Mouse (Mus musculus): ENCODE data around the gene Cald1. TPM values are rescaled to one million over a fixed set of nuclear protein-coding genes. Genes with fewer than 3 reads are reported as not detected.

Gene Cald1
- polyA plus RNA-seq, 1 experiment from 2014 or later: 401 TPM

- Histone ChIP-seq H3K27ac (no peak overlapping the region), H3K9me3 (no peaks in the 10 kb centered on the region), H3K4me3 (replicated peaks) (no peak overlapping the region), H3K4me1 (0 out of 2 replicates have a peak, but pooled peaks cover 4% of the 10 kb centered on the region), H3K4me2 (no peak overlapping the region), H3K27me3 (replicated peaks) (no peaks in the 10 kb centered on the region), H3K36me3 (no peaks in the 10 kb centered on the region), H3K9ac (no peak overlapping the region)
- ATAC-seq (ENCODE audit: insufficient read depth, low FRiP score, low read depth): no peak
- WGBS: 68% methylated on average over 5 of the region's 5 CpGs
Observed at GRCm38 (mm10) chr6:34648017-34648787, 49.9 kb downstream of the Cald1 start.

- H3K9ac ChIP-seq: no peak overlapping the region
- WGBS: 72% methylated on average over 7 of the region's 7 CpGs
- no peaks in the 10 kb centered on the region for H3K27me3 ChIP-seq (replicated peaks)
- no peaks in the 10 kb centered on the region for H3K36me3 ChIP-seq
- H3K9me3 ChIP-seq: no peaks in the 10 kb centered on the region
- 0 out of 2 replicates have a peak, but pooled peaks cover 4% of the 10 kb centered on the region for H3K4me1 ChIP-seq
- H3K27ac ChIP-seq: no peak overlapping the region
- H3K4me2 ChIP-seq: no peak overlapping the region
- no peak for ATAC-seq (ENCODE audit: insufficient read depth, low FRiP score, low read depth)
- H3K4me3 ChIP-seq (replicated peaks): no peak overlapping the region
Observed at GRCm38 (mm10) chr6:34651298-34651697, 53.0 kb downstream of the Cald1 start.

- ATAC-seq (ENCODE audit: insufficient read depth, low FRiP score, low read depth): no peak
- Histone ChIP-seq H3K4me3 (replicated peaks) (no peak overlapping the region), H3K9me3 (no peaks in the 10 kb centered on the region), H3K27ac (no peak overlapping the region), H3K4me2 (no peak overlapping the region), H3K36me3 (no peaks in the 10 kb centered on the region), H3K4me1 (peaks cover 6% of the 10 kb centered on the region; the same call in 1 of the 2 replicates), H3K9ac (no peak overlapping the region), H3K27me3 (replicated peaks) (no peaks in the 10 kb centered on the region)
- WGBS: 38% methylated on average over 3 of the region's 3 CpGs
Observed at GRCm38 (mm10) chr6:34655719-34656118, 57.4 kb downstream of the Cald1 start.

- ATAC-seq (ENCODE audit: insufficient read depth, low FRiP score, low read depth): no peak
- no peak overlapping the region for H3K4me2 ChIP-seq
- 62% methylated on average over 5 of the region's 5 CpGs for WGBS
Observed at GRCm38 (mm10) chr6:34658791-34659190, 60.5 kb downstream of the Cald1 start.

GRCm38 (mm10) chr6:34660724-34661123 lies 62.4 kb downstream of the Cald1 start:
- H3K27ac ChIP-seq: no peak overlapping the region; the same call in 1 of the 2 replicates
- no peak overlapping the region for H3K4me3 ChIP-seq (replicated peaks)
- no peaks in the 10 kb centered on the region for H3K9me3 ChIP-seq
- H3K4me2 ChIP-seq: no peak overlapping the region
- 41% methylated on average over 8 of the region's 8 CpGs for WGBS
- no peak overlapping the region for H3K9ac ChIP-seq
- ATAC-seq (ENCODE audit: insufficient read depth, low FRiP score, low read depth): no peak; the same call in 1 of the 2 replicates
- no peaks in the 10 kb centered on the region for H3K27me3 ChIP-seq (replicated peaks)
- peaks cover 3% of the 10 kb centered on the region; the same call in 1 of the 2 replicates for H3K4me1 ChIP-seq
- no peaks in the 10 kb centered on the region for H3K36me3 ChIP-seq

More at GRCm38 (mm10) chr6:34658791-34659190, 60.5 kb downstream of the Cald1 start:
- H3K9me3 ChIP-seq: no peaks in the 10 kb centered on the region
- peaks cover 3% of the 10 kb centered on the region; the same call in 1 of the 2 replicates for H3K4me1 ChIP-seq
- no peak overlapping the region for H3K4me3 ChIP-seq (replicated peaks)
- H3K36me3 ChIP-seq: no peaks in the 10 kb centered on the region
- H3K27me3 ChIP-seq (replicated peaks): no peaks in the 10 kb centered on the region
- H3K27ac ChIP-seq: no peak overlapping the region
- no peak overlapping the region for H3K9ac ChIP-seq

GRCm38 (mm10) chr6:34662626-34663025 lies 64.3 kb downstream of the Cald1 start:
- Histone ChIP-seq H3K36me3 (no peaks in the 10 kb centered on the region), H3K4me2 (no peak overlapping the region), H3K4me3 (replicated peaks) (no peak overlapping the region), H3K27me3 (replicated peaks) (no peaks in the 10 kb centered on the region), H3K9me3 (no peaks in the 10 kb centered on the region), H3K27ac (no peak overlapping the region), H3K4me1 (peaks cover 3% of the 10 kb centered on the region; the same call in 1 of the 2 replicates), H3K9ac (no peak overlapping the region)
- 46% methylated on average over 6 of the region's 6 CpGs for WGBS
- no peak for ATAC-seq (ENCODE audit: insufficient read depth, low FRiP score, low read depth)

- H3K27me3 ChIP-seq (replicated peaks): no peaks in the 10 kb centered on the region
- ATAC-seq (ENCODE audit: insufficient read depth, low FRiP score, low read depth): no peak
- no peak overlapping the region for H3K27ac ChIP-seq
- H3K4me1 ChIP-seq: peaks cover 2% of the 10 kb centered on the region; the same call in 1 of the 2 replicates
- 65% methylated on average over 4 of the region's 4 CpGs for WGBS
- no peaks in the 10 kb centered on the region for H3K9me3 ChIP-seq
- H3K4me3 ChIP-seq (replicated peaks): no peak overlapping the region
- no peak overlapping the region for H3K9ac ChIP-seq
- no peak overlapping the region for H3K4me2 ChIP-seq
- H3K36me3 ChIP-seq: no peaks in the 10 kb centered on the region
Observed at GRCm38 (mm10) chr6:34664291-34664690, 66.0 kb downstream of the Cald1 start.

- no peak for ATAC-seq (ENCODE audit: insufficient read depth, low FRiP score, low read depth)
- Histone ChIP-seq H3K4me3 (replicated peaks) (no peak overlapping the region), H3K4me2 (no peak overlapping the region), H3K27me3 (replicated peaks) (no peaks in the 10 kb centered on the region), H3K27ac (no peak overlapping the region), H3K36me3 (no peaks in the 10 kb centered on the region), H3K4me1 (peaks cover 2% of the 10 kb centered on the region; the same call in 1 of the 2 replicates), H3K9ac (no peak overlapping the region), H3K9me3 (no peaks in the 10 kb centered on the region)
- 57% methylated on average over 5 of the region's 5 CpGs for WGBS
Observed at GRCm38 (mm10) chr6:34664749-34665148, 66.4 kb downstream of the Cald1 start.

- no peaks in the 10 kb centered on the region for H3K36me3 ChIP-seq
- no peak overlapping the region for H3K27ac ChIP-seq
- WGBS: 86% methylated on average over 5 of the region's 5 CpGs
- no peaks in the 10 kb centered on the region for H3K9me3 ChIP-seq
- 0 out of 2 replicates have a peak, but pooled peaks cover 2% of the 10 kb centered on the region for H3K4me1 ChIP-seq
- ATAC-seq (ENCODE audit: insufficient read depth, low FRiP score, low read depth): no peak
- H3K4me2 ChIP-seq: no peak overlapping the region
- H3K27me3 ChIP-seq (replicated peaks): no peaks in the 10 kb centered on the region
- H3K9ac ChIP-seq: no peak overlapping the region
- H3K4me3 ChIP-seq (replicated peaks): no peak overlapping the region
Observed at GRCm38 (mm10) chr6:34668739-34669254, 70.5 kb downstream of the Cald1 start.

- Histone ChIP-seq H3K9me3 (no peaks in the 10 kb centered on the region), H3K4me3 (replicated peaks) (no peak overlapping the region), H3K9ac (no peak overlapping the region), H3K36me3 (no peaks in the 10 kb centered on the region), H3K27ac (no peak overlapping the region), H3K4me2 (no peak overlapping the region), H3K4me1 (0 out of 2 replicates have a peak, but pooled peaks cover 2% of the 10 kb centered on the region), H3K27me3 (replicated peaks) (no peaks in the 10 kb centered on the region)
- no peak for ATAC-seq (ENCODE audit: insufficient read depth, low FRiP score, low read depth)
- WGBS: 70% methylated on average over 1 of the region's 1 CpGs
Observed at GRCm38 (mm10) chr6:34671355-34671754, 73.1 kb downstream of the Cald1 start.

GRCm38 (mm10) chr6:34674416-34674815 lies 76.1 kb downstream of the Cald1 start:
- H3K9ac ChIP-seq: no peak overlapping the region
- no peaks in the 10 kb centered on the region for H3K27me3 ChIP-seq (replicated peaks)
- no peaks in the 10 kb centered on the region for H3K9me3 ChIP-seq
- H3K36me3 ChIP-seq: no peaks in the 10 kb centered on the region
- H3K4me3 ChIP-seq (replicated peaks): no peak overlapping the region
- WGBS: 82% methylated on average over 7 of the region's 7 CpGs
- no peak for ATAC-seq (ENCODE audit: insufficient read depth, low FRiP score, low read depth)
- no peak overlapping the region for H3K27ac ChIP-seq
- H3K4me1 ChIP-seq: no peaks in the 10 kb centered on the region
- H3K4me2 ChIP-seq: no peak overlapping the region

GRCm38 (mm10) chr6:34674897-34675296 lies 76.6 kb downstream of the Cald1 start:
- no peaks in the 10 kb centered on the region for H3K27me3 ChIP-seq (replicated peaks)
- ATAC-seq (ENCODE audit: insufficient read depth, low FRiP score, low read depth): no peak
- no peak overlapping the region for H3K4me2 ChIP-seq
- no peaks in the 10 kb centered on the region for H3K36me3 ChIP-seq
- no peak overlapping the region for H3K4me3 ChIP-seq (replicated peaks)
- no peaks in the 10 kb centered on the region for H3K9me3 ChIP-seq
- H3K9ac ChIP-seq: no peak overlapping the region
- no peak overlapping the region for H3K27ac ChIP-seq
- no peaks in the 10 kb centered on the region for H3K4me1 ChIP-seq
- WGBS: 68% methylated on average over 10 of the region's 10 CpGs
